Mouse (Mus musculus) retina, postnatal 1 day (tissue): ENCODE measurements at regions not wholly inside any gene's neighbourhood (a gene's known extent, or its start where the extent isn't known, plus 50 kb on each side); places are given as distances from the start of the nearest gene placed in this dataset.
"Not testable (repeated sequence)": the region's sequence is repeated elsewhere in the genome, so short reads cannot be mapped to it uniquely, and the experiment has no call there.

ENCODE experiments used
- DNase-seq: peaks from one replicate; pipeline ENCODE4 v3.0.0-alpha.2; 2012

DNA sequence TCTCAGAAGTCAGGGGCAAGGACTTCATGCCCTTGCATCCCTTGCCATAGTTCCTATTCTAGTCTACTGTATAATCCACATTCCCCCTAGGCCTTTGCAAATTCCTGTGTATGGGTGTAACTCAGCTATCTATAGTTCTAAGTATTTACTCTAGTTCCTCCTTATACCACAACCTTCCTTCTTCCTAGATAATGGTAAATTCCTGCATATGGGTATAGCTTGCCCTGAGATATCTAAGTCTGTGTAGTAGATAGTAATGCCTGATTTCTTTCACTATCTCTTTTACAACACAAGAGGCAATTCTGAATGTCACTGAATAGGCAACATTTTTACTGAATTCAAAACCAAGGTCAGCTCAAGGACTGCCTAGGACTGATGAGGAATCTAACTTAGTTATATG lies 1000.2 kb downstream of the Kcnt2 start:
- DNase-seq, result not testable (repeated sequence)

DNA sequence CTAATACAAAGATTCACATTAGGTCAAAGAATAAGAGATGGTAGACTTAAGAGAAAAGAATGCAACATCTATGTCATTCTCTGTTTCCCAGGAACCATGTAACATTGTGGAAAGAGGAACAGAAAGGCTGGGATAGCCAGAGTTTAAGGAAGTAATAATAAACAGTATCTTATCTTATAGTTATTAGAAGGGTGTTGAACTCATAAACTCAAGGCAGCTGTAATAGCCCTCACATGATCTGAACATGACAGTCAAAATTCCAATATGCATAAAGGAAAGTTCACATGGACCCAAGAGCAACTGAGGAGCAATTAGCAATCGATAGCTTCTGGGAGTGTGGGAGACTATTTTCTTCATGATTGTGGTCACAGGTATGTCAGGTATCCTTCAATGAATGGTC lies 1028.8 kb downstream of the Kcnt2 start:
- DNase-seq, result no peak

DNA sequence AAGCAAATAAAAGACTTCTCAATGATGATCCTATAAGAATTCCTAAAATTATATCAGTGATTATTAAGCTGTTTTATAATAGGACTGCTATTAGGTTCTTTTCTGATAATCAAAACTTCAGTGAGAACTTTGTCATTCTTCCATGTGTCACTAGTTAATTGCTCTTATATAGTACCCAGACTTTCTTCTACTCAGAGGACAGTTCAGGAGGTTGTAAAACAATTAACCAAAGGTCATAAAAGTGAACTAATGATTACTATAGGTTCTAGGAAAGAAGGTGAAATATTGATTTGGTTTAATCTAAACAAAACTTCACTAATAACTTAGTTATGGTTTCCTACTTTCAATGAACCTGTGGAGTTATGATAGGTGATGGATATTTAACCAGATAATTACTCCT lies 1035.6 kb downstream of the Kcnt2 start:
- DNase-seq, result no peak

DNA sequence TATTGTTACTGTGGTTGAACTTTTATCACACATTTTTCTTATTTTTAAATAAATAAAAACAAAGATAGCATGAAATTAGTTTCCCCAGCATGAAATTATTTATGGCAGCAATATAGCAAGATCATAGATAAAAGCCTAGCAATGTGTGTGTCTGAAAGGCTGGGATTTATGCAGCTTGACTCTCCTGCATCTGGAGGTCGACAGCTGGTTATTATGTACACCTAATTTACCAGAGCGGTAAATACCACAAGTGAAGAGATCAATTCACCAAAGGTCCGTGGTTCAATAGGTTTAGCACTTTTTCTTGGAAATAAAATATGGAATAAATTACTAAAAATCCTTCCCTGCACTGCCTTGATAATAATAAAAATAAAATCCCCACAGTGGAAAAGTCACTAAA lies 1077.0 kb downstream of the Kcnt2 start:
- DNase-seq, result no peak

DNA sequence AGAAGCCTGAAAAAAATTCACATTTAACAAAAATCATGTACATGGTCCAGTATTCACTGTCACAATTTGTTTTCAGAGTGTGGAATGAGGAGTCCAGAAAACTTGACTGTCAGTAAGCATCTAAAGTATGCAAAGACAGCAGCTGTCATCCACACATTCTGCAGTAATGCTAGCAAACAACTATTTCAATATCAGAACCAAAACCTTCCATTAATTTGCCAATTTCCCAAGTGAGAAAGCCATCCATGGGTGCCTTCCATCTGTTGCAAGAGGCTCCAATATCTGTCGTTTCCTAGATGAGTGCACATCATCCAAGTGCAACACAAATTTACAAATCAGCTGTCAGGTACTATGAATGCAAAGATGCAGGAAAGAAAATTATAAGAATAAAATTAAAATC lies 1092.1 kb downstream of the Kcnt2 start:
- DNase-seq, result no peak

DNA sequence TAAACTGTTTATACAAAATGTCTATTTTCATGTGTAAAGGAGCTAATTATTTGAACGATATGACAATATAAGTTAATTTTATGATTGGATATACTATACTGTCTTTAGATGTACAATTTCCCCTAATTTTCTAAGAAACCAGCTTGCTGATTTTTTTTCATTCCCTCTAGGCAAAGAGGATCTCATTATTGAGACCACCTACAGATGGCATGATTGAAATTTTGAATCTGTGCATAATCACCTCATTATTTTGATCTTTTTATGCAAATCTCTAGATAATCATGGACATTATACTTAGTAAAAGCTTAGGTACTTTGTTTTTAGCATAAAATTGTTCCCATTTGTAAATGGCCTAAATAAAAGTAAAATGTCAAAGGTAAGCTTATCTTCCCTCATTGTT lies 1123.5 kb downstream of the Kcnt2 start:
- DNase-seq, result peak; percentile 3

DNA sequence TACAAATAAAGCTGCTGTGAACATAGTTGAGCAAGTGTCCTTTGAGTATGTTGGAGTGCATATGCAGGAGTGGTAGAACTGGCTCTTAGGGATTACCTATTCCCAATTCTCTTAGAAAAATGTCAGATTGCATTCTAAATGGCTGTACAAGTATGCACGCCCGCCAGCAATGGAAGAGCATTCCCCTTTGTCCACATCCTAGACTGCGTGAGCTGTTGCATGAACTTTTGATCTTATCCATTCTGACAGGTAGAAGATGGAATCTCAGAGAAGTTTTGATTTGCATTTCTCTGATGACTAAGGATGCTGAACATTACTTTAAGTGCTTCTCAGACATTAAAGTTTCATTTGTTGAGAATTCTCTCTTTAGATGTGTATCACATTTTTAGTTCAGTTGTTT lies 1130.0 kb downstream of the Kcnt2 start:
- DNase-seq, result peak; percentile 58

DNA sequence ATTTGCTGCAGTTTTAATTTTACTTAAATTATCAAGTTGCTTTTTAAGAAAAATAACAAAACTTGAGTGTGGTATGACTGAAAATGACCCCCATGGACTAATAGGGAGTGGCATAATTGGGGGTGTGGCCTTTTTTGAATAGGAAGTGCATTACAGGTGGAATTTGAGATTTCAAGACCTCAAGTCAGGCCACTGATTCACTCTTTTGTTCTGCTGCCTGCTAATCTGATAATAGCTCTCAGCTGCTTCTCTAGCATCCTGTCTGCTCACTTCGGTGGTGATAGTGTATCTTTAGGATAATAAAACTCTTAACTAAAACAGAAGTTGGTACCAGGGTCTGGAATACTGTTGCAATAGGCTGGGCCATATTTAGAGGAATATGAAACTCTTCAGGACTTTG lies 1155.4 kb downstream of the Kcnt2 start:
- DNase-seq, result no peak

DNA sequence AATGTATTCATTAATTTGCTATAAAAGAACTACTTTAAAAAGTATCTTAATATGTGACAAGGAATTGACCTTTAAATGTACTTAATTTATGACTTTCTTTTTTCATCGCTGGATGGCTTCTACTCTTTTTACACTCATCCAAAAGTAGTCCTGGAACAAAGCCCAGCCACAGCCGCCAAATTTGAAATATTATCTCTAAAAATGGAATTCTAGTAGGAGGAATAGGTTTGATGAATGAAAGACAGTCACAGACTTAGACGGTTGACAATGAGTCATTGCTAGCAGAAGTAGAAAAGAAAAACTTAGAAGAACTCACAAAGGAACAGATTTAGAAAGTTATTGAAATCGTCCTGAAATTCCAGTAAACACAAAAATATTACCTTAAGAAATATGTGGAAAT lies 1183.7 kb downstream of the Kcnt2 start:
- DNase-seq, result no peak

DNA sequence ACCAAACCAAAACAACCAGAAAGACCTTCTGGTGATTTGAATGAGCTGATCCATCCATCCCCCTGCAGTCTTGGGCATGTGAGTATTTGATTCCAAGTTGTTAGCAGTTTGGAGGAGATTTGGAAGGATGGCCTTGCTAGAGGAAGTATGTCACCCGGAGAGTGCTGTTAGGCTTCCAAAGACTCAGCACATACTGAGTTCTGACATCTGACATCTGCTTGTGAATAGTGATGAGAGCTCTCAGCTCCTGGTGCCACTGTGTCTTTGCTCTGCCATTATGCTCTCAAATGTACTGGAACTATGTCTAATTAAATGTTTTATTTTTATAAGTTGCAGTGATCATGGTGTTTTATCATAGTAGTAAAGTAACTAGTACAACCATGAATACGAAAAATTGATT lies 1184.2 kb downstream of the Kcnt2 start:
- no peak for DNase-seq

DNA sequence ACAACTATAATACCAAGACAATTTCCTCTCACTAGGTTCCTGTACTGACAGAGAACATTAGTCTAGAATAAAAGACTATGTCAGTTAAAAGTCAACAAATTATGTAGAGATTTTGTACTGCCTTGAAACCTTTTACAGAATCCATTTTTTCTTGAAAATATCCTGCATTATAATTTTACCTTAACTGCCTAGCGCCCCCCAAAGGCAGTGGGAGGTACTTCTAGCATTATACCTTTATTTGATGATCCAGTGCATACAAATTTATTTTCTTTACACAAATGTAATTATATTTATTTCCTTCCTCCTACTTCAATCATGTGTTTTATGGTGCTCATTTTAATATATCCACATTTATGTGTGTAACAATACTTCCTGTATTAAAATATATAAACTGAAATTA lies 1189.5 kb downstream of the Kcnt2 start:
- no peak for DNase-seq

DNA sequence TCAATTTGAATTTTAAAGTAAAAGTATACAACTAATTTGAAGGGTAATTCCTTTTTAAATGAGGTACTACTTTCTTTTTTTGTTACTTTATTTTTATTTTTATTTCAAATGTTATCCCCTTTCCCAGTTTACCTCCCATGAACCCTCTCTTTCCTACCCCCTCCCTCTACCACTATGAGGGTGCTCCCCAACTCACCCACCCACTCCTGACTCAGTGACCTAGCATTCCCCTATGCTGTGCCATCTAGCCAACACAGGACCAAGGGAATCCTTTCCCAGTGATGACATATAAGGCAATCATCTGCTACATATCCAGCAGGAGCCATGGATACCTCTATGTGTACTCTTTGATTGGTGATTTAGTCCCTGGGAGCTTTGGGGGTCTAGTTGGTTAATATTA lies 1194.3 kb downstream of the Kcnt2 start:
- DNase-seq, result no peak

DNA sequence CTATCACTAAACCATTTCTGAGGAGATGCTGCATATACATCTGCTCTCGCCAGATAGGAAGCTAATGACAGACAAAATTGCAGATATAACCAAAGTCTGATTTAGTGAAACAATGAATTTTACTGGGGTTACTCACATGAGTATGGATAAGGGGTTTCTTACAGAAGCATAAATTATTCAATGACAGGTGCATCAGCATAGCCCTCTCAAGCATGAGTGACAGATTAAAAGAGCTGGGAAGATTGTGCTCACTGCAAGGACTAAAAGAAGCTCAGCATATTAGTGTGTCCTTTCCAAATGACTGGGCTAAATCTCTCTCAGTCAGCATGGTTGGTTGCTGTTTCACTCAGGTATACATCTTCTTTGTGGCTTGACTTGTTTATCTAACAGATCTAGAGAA lies 1205.0 kb downstream of the Kcnt2 start:
- DNase-seq, result no peak

DNA sequence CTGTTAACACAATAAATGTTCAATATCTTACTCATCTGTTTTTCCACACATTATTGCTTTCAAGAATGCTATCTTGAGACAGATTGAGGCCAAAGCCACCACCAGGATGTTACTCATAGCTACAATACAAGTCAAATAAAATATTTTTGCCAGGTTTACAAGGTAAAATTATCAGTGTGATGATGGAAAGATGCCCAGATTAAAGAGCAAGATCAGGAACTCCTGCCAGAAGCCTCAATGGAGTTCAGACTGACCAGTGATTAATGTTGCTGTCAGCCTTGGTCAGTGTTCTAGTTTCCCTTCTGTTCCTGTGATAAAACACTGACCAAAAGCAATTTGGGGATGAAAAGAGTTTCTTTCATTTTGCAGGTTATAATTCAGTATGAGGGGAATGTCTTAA lies 1218.6 kb downstream of the Kcnt2 start:
- DNase-seq, result no peak
